Mouse (Mus musculus): ENCODE results near the gene C5ar2.

GRCm38 (mm10) chr7:16187494-16187893 lies 56.5 kb downstream of the C5ar2 start:
- TF ChIP-seq CTCF (conservative IDR thresholded peaks at IDR 0.05; ENCODE audit: low read length) (no peak), POU5F1 (IDR thresholded peaks at IDR 0.05; ENCODE audit: borderline replicate concordance, low read length) (no peak), NANOG (IDR thresholded peaks at IDR 0.05; ENCODE audit: borderline replicate concordance, low read length) (no peak)

All from E14TG2a.4 (cell line).